Mouse (Mus musculus): ENCODE data around the gene Cdcp1.

- TF ChIP-seq EP300 (IDR thresholded peaks at IDR 0.05; ENCODE audit: low read depth) (no peak), CTCF (IDR thresholded peaks at IDR 0.05; ENCODE audit: low read depth) (no peak)
Observed at GRCm38 (mm10) chr9:123123017-123123416, 92.8 kb downstream of the Cdcp1 start.
